Mouse (Mus musculus): ENCODE data around the gene Spata20.

The Spata20 gene

DNA sequence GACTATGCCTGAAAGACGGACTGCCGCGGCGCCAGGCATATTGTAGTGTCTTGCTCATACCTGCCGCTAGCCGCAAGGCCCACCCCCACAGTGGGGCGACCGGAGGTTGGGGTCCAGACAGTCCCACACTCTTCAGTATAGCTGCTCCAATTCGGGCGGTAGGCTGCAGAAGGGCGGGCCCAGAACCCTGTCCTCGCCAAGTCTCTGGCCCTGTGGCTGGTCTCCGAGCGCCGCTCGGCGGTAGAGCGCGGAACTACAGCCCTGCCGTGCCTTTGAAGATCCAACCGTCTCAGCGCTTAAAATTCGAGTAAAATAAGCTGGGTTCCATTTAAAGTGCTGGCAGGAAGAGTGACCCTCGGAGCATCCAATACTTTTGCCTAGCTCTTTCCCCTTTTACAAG, at the start of gene Spata20:
Spata20 (minus strand) TSS at position 179 of the 400 bp plus-strand sequence.
- no peak for DNase-seq (ENCODE audit: low read depth)

DNA sequence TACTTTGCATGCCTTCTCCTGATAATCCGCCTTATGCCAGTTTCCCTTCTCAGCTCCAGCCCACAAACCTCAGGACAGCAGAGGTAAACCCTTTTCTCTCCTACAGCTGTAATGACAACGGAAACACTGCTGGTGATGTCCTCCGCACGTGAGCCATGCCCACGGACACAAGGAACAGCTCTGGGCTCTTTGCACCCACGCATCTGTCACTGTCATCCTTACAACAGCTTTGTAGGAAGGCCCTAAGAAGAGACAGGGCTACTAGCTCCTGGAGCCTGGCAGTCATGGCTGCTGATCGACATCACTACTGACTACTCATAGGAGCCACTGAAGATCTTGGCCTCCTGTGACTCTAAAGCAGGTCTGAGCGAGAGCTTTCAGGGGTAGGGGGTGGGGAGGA, 47.2 kb upstream of the Spata20 start:
- DNase-seq (ENCODE audit: low read depth): no peak

- DNase-seq (ENCODE audit: low read depth): no peak
Observed at GRCm38 (mm10) chr11:94528879-94529278, 42.9 kb upstream of the Spata20 start.

DNA sequence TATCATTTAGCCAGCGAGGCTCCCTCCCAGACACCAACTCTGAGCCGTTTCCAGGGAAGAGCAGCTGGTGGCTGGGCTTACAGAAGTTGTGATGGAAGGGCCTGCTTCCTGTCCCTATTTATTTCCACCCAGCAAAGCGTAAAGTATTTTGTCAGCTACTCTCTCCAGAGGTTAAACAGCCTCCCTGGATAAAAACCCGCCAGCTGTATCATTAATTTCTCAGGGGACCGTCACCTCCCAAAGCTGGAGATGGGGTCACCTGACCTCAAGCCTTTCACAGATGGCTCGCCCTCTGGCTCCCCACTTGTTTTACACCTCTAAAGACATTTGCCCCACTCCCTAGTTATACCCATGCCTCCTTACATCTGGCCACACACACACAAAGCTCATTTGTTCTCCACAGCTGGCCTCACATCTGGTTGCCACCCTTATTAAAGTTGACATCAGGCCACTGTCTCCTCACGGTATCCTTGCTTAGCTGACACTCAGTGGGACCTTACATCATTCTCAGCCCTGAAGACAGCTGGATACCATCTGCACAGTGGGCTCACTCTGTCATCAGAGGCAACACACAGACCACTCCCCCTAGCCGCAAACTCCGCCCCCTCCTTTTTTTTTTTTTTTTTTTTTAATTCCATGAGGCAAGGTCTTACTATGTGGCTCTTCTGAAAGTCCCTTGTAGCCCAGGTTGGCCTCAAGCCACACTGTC, 40.3 kb upstream of the Spata20 start:
- DNase-seq (ENCODE audit: low read depth): no peak

GRCm38 (mm10) chr11:94521219-94521843, 35.4 kb upstream of the Spata20 start, which contains the start of gene Mycbpap:
Gene Mycbpap, minus strand, starts transcription at chr11:94521742.
- DNase-seq (ENCODE audit: low read depth): peak; percentile 19

DNA sequence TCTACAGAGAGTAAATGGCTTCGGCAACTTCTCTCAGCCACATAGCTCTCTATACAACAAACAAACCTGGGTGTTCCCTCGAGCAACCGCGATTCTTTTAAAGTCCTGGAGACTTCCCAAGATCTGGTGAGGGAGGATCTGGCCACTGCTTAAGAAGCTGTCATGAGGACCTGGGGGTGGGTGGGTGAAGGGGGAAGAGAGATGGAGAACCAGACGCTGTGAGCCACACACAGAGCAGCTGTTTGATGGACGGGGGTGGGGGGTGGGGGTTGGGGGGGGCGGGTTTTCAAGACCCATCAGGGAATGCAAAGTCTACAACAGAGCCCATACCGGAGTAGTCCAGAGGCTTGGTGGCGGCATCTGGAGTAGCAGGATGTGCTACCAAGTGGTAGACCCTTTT, 27.5 kb upstream of the Spata20 start:
- no peak for DNase-seq (ENCODE audit: low read depth)

GRCm38 (mm10) chr11:94508976-94509375, 23.0 kb upstream of the Spata20 start:
- DNase-seq (ENCODE audit: low read depth): no peak

DNA sequence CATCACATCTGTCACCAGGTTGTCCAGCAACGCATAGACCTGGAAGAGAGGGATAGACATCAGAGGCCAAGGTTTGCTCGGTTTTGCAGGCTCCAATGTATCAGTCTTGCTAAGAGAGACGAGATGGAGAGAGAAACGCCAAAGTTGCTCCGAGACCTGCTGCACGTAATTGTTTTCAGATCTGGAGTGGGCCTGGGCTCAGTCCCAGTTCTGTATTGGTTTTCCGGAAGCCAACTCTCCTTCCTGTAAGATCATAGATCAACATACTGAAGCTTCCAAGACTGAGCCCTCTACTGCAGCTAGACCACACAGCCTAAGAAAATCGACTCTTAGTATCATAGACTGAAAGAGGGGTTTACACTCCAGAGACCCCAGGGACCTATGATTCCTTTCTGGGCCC, 15.5 kb upstream of the Spata20 start:
- no peak for DNase-seq (ENCODE audit: low read depth)

DNA sequence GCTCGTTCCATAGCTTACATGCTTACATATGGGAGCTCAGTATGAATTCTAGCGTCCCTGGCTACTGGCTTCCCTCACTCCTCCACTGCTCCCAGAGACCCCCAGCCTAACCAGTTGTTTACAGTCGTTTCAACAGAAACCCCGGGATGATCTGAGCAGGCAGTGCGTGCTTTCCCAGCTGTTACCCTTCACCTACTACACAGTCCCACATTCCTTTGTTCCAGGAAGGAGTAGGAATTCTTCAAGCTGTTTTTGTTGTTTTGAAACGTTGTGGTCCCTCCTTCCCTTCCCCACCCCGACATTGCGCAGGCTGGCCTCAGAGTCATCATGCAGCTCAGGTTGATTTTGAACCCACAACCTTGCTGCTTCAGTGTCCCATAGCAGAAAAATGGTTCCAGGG, 14.4 kb upstream of the Spata20 start:
- no peak for DNase-seq (ENCODE audit: low read depth)

DNA sequence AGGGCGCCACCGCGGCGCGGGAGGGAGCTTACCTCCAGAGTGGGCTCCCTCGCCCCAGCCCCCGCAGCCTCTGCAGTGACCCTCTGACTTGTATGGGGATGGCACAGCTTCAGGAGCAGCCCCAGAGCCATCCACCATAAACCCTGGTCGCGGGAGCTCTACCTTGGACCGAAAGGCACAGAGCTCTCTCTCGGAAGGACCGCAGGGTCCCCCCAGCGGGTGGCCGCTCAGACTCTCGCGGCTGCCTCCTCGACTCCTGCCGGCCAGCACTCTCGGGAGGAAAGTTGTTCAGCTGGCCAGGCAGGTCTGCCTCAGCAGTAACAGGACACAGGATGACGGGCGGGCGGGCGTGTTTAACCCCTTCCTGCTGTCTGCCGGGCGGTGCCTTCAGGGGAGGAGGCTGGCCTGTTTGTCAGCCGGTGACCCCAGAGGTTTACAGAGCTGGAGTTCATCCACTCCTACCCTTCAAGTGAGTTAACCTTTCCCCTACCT, 13.7 kb upstream of the Spata20 start, which contains the start of gene Epn3:
Epn3 (minus strand) TSS at position 314 of the 492 bp plus-strand sequence.
- no peak for DNase-seq (ENCODE audit: low read depth)

DNA sequence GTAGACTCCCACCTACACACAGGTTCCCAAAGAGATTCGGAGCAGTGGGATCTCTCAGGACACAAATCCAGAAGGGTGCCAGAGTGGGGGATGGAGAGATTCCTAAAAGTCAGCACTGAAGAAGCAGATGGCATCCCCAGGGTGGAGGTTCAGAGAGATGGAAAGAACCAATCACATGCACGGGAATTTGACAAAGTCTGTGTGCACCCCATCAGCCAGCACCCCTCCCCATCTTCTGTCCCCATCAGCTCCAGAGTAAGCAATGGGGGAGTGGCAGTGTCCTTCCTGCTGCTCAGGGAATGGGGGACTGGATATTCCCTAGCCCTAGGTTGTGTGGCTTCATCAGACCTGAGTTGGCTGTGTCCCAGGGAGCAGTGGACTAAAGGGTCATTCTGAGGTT, 13.1 kb upstream of the Spata20 start:
- DNase-seq (ENCODE audit: low read depth): no peak

GRCm38 (mm10) chr11:94498093-94498996, 12.4 kb upstream of the Spata20 start:
- DNase-seq (ENCODE audit: low read depth): peak; percentile 47

DNA sequence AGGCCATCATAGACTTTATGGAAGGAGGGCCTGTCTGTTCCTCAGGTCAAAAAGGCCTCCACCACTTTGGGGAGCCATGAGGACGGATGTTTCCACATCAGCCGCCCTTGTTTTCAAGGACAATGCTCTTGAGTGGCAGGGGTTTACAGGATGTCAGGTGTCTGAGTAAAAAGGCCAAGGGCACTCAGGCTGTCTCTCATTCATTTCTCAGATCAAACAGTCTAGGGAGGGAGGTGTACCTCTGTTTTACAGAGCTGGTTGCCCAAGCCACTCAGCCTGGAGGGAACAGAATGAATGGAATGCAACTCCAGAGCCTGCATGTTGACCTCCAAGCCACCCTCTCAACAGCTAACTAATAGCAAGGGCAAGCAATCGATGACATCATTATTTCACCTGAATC, 9.4 kb upstream of the Spata20 start:
- no peak for DNase-seq (ENCODE audit: low read depth)

DNA sequence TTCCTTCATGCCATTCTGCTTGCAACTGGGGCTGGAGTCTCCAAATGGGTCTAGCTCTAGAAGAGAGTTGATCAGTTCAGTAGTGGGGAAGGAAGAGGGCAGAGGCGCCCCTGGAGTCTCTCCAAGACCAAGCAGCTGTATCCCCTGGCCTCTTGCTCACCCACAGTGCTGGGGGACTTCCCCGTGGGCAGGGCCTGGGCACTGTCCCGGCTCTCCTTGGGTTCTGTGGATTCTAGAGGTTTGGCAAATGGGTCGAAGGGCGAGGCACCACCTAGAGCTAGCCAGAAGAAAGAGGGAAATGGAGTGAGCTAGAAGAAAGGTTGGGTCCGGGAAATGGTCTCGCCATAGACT, 5.7 kb upstream of the Spata20 start:
- DNase-seq (ENCODE audit: low read depth): no peak

DNA sequence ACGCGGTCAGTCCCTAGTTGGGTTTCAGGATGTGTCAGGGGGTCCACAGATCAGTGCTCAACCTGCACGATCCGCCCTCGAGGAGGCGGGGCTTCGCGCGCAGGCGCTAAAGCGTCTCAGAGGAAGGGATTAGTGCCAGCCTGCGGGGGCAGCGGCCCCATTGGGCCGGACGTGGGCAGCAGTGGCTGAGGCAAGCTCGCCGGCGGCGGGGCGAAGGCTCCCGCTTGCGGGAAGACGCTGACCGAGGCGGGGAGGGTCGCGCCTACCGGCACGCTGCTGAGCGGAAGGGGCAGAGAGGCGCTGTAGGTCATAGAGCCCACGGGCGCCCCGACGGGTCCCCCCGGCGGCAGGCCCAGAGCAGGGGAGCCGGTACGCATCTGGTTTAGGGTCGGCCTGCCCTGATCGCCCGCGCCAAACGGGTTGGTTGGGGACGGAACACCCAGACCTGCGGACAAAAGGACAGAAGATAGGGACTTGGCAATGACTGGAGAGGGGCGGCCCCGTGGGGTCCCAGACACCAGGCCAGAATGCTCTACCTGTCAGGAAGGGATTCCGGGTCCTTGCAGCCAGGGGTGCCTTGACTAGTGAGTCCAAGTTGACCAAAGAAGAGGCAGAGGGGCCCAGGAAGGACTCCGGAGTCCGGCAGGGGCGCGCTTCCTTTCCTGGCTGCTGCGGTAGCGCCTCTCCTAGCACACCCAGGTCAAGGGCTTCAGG, 5.2 kb upstream of the Spata20 start:
- DNase-seq (ENCODE audit: low read depth): no peak

DNA sequence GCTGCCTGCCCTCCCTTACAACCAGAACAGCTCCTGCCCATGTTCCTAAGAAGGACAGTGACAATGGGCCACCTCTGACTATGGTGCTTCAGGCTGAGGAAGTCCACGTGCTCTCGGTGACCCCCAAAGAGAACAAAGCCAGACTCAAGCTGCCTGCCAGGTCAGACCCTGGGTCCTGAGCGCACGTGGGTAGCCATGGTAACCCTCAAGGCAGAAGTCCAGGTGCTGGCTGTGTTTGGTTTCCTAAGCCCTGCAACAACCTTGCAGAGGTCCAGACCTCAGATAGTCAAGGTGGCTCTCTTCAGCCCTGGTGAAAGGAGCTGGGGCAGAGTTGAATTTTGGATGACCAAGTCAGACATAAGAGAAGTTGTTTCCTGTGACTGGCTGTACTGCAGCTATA, 3.8 kb upstream of the Spata20 start:
- no peak for DNase-seq (ENCODE audit: low read depth)

GRCm38 (mm10) chr11:94488767-94489533, 3.0 kb upstream of the Spata20 start:
- no peak for DNase-seq (ENCODE audit: low read depth)

DNA sequence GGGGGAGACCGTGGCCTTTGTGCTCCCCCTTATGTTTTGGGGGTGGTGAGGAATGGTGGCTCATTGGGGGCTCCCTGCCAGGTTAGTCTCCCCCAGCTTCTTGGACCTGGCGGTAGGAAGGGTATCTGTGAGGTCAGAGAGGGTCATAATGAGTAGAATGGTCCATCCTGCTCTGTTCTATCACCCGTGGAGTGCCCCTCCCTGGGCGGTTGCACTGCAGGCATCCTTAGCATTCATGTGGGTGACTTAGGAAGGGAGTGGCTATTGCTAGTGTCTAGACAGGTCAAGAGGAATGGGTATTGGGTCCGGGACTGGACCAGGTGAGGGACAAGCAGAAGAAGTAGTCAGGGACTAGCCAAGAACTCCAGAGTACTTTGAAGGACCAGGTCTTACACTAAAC, 756 bp downstream of the Spata20 start:
- no peak for DNase-seq (ENCODE audit: low read depth)

DNA sequence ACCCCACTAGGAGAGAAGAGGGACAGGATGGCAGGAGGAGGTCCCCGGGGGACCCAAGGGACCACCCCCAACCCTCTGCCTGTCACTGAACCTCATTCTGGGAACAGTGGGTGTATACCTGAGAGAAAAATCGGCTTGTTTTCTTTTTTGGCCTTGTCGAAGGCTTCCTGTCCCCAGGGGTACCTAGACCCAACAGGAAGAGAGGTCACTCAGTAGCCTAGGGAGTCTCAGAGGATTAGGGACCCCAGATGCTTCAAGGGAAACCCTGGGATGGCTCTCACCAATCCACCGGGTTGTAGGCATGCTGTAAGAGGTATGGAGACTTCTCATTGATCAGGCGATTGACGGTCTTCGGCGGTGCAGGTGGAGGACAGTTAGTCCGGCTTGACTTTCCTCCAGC, 1.3 kb downstream of the Spata20 start:
- no peak for DNase-seq (ENCODE audit: low read depth)

DNA sequence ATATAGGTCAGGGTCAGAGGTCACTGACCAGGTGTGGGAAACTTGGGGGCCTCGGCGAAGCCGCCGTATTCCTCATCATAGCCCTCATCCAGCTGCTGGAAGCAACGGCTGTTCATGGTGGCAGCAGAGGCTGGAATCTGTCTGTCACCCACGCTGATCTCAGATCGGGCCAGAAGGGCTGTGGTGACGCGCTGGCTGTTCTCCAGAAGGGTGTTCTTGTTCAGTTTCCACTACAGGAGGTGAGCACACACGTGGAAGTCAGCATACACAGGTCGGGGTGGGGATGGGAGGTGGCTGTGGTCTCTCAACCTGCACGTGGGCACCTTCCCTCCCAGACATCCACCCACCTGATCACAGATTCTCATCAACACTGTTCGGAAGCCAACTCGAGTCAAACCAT, 2.1 kb downstream of the Spata20 start:
- no peak for DNase-seq (ENCODE audit: low read depth)

DNA sequence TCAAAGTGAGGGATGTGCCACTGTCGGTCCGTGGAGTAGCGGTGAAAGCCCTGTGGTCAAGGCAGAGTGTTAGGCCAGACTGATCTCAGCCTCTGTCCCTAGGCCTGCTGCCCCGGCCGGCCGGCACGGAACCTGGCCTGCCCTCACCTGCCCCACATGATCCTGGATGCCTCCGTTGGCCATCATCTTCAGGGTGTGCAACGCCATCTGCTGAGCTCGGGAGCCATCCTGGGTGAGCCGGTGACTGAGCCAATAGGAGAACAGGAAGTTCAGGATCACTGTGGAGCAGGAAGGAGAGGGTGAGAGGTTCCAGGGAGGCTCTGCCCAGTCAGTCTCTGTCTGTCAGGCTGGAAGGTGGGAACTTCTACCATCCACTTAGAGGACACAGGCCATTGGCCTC, 2.5 kb downstream of the Spata20 start:
- DNase-seq (ENCODE audit: low read depth): no peak

All from fibroblast of lung, adult 2 months (primary cell).